Mouse (Mus musculus): ENCODE measurements around the gene Gfra1. TPM values are rescaled to one million over a fixed set of nuclear protein-coding genes. Genes with fewer than 3 reads are reported as not detected.

Gfra1 gene
- polyA plus RNA-seq, 1 experiment, result not detected

GRCm38 (mm10) chr19:58275281-58275680 lies 180.4 kb downstream of the Gfra1 start:
- no peak overlapping the region for H3K4me3 ChIP-seq (ENCODE audit: insufficient read depth, low read length)

GRCm38 (mm10) chr19:58271815-58272214 lies 183.9 kb downstream of the Gfra1 start:
- Histone ChIP-seq H3K27ac (ENCODE audit: insufficient read depth, low read depth, low read length) (no peak overlapping the region), H3K4me3 (ENCODE audit: insufficient read depth, low read length) (no peak overlapping the region), H3K4me1 (ENCODE audit: control insufficient read depth, insufficient read depth, low read length) (no peaks in the 10 kb centered on the region)
- TF ChIP-seq POLR2A (IDR thresholded peaks at IDR 0.05; ENCODE audit: borderline replicate concordance, low read depth, low read length) (no peak), CTCF (IDR thresholded peaks at IDR 0.05; ENCODE audit: low read depth, low read length) (no peak)

More at GRCm38 (mm10) chr19:58275281-58275680, 180.4 kb downstream of the Gfra1 start:
- H3K27ac ChIP-seq (ENCODE audit: insufficient read depth, low read depth, low read length), result no peak overlapping the region
- no peaks in the 10 kb centered on the region for H3K4me1 ChIP-seq (ENCODE audit: control insufficient read depth, insufficient read depth, low read length)
- TF ChIP-seq CTCF (IDR thresholded peaks at IDR 0.05; ENCODE audit: low read depth, low read length) (no peak), POLR2A (IDR thresholded peaks at IDR 0.05; ENCODE audit: borderline replicate concordance, low read depth, low read length) (no peak)

GRCm38 (mm10) chr19:58270778-58271177 lies 184.9 kb downstream of the Gfra1 start:
- TF ChIP-seq POLR2A (IDR thresholded peaks at IDR 0.05; ENCODE audit: borderline replicate concordance, low read depth, low read length), result no peak
- TF ChIP-seq CTCF (IDR thresholded peaks at IDR 0.05; ENCODE audit: low read depth, low read length), result no peak
- Histone ChIP-seq H3K4me1 (ENCODE audit: control insufficient read depth, insufficient read depth, low read length) (no peaks in the 10 kb centered on the region), H3K4me3 (ENCODE audit: insufficient read depth, low read length) (no peak overlapping the region), H3K27ac (ENCODE audit: insufficient read depth, low read depth, low read length) (no peak overlapping the region)

GRCm38 (mm10) chr19:58268476-58268875 lies 187.2 kb downstream of the Gfra1 start:
- H3K27ac ChIP-seq (ENCODE audit: insufficient read depth, low read depth, low read length), result no peak overlapping the region
- H3K4me3 ChIP-seq (ENCODE audit: insufficient read depth, low read length), result no peak overlapping the region
- no peaks in the 10 kb centered on the region for H3K4me1 ChIP-seq (ENCODE audit: control insufficient read depth, insufficient read depth, low read length)
- TF ChIP-seq POLR2A (IDR thresholded peaks at IDR 0.05; ENCODE audit: borderline replicate concordance, low read depth, low read length) (no peak), CTCF (IDR thresholded peaks at IDR 0.05; ENCODE audit: low read depth, low read length) (no peak)

GRCm38 (mm10) chr19:58266600-58266999 lies 189.1 kb downstream of the Gfra1 start:
- TF ChIP-seq CTCF (IDR thresholded peaks at IDR 0.05; ENCODE audit: low read depth, low read length), result no peak
- H3K4me1 ChIP-seq (ENCODE audit: control insufficient read depth, insufficient read depth, low read length), result no peaks in the 10 kb centered on the region
- H3K4me3 ChIP-seq (ENCODE audit: insufficient read depth, low read length), result no peak overlapping the region
- H3K27ac ChIP-seq (ENCODE audit: insufficient read depth, low read depth, low read length), result no peak overlapping the region

- no peak for TF ChIP-seq CTCF (IDR thresholded peaks at IDR 0.05; ENCODE audit: low read depth, low read length)
- no peak for TF ChIP-seq POLR2A (IDR thresholded peaks at IDR 0.05; ENCODE audit: borderline replicate concordance, low read depth, low read length)
- H3K27ac ChIP-seq (ENCODE audit: insufficient read depth, low read depth, low read length), result no peak overlapping the region
- H3K4me1 ChIP-seq (ENCODE audit: control insufficient read depth, insufficient read depth, low read length), result 0 out of 2 replicates have a peak, but pooled peaks cover 4% of the 10 kb centered on the region
- no peak overlapping the region for H3K4me3 ChIP-seq (ENCODE audit: insufficient read depth, low read length)
These were observed 194.8 kb downstream of the Gfra1 start for GRCm38 (mm10) chr19:58260934-58261333.

- TF ChIP-seq POLR2A (IDR thresholded peaks at IDR 0.05; ENCODE audit: borderline replicate concordance, low read depth, low read length) (no peak), CTCF (IDR thresholded peaks at IDR 0.05; ENCODE audit: low read depth, low read length) (no peak)
- no peak overlapping the region for H3K4me3 ChIP-seq (ENCODE audit: insufficient read depth, low read length)
- H3K27ac ChIP-seq (ENCODE audit: insufficient read depth, low read depth, low read length), result no peak overlapping the region
- H3K4me1 ChIP-seq (ENCODE audit: control insufficient read depth, insufficient read depth, low read length), result 0 out of 2 replicates have a peak, but pooled peaks cover 4% of the 10 kb centered on the region
These were observed 196.5 kb downstream of the Gfra1 start for GRCm38 (mm10) chr19:58259250-58259649.

GRCm38 (mm10) chr19:58256485-58256884 lies 199.2 kb downstream of the Gfra1 start:
- Histone ChIP-seq H3K27ac (ENCODE audit: insufficient read depth, low read depth, low read length) (no peak overlapping the region), H3K4me3 (ENCODE audit: insufficient read depth, low read length) (no peak overlapping the region), H3K4me1 (ENCODE audit: control insufficient read depth, insufficient read depth, low read length) (0 out of 2 replicates have a peak, but pooled peaks cover 4% of the 10 kb centered on the region)
- TF ChIP-seq CTCF (IDR thresholded peaks at IDR 0.05; ENCODE audit: low read depth, low read length) (no peak), POLR2A (IDR thresholded peaks at IDR 0.05; ENCODE audit: borderline replicate concordance, low read depth, low read length) (no peak)

GRCm38 (mm10) chr19:58255394-58255793 lies 200.3 kb downstream of the Gfra1 start:
- TF ChIP-seq POLR2A (IDR thresholded peaks at IDR 0.05; ENCODE audit: borderline replicate concordance, low read depth, low read length) (no peak), CTCF (IDR thresholded peaks at IDR 0.05; ENCODE audit: low read depth, low read length) (no peak)
- Histone ChIP-seq H3K27ac (ENCODE audit: insufficient read depth, low read depth, low read length) (no peak overlapping the region), H3K4me1 (ENCODE audit: control insufficient read depth, insufficient read depth, low read length) (0 out of 2 replicates have a peak, but pooled peaks cover 4% of the 10 kb centered on the region), H3K4me3 (ENCODE audit: insufficient read depth, low read length) (no peak overlapping the region)

GRCm38 (mm10) chr19:58254172-58254571 lies 201.5 kb downstream of the Gfra1 start:
- H3K4me1 ChIP-seq (ENCODE audit: control insufficient read depth, insufficient read depth, low read length), result 0 out of 2 replicates have a peak, but pooled peaks cover 2% of the 10 kb centered on the region
- H3K4me3 ChIP-seq (ENCODE audit: insufficient read depth, low read length), result no peak overlapping the region
- no peak overlapping the region for H3K27ac ChIP-seq (ENCODE audit: insufficient read depth, low read depth, low read length)
- no peak for TF ChIP-seq CTCF (IDR thresholded peaks at IDR 0.05; ENCODE audit: low read depth, low read length)
- no peak for TF ChIP-seq POLR2A (IDR thresholded peaks at IDR 0.05; ENCODE audit: borderline replicate concordance, low read depth, low read length)

GRCm38 (mm10) chr19:58251698-58252097 lies 204.0 kb downstream of the Gfra1 start:
- no peaks in the 10 kb centered on the region for H3K4me1 ChIP-seq (ENCODE audit: control insufficient read depth, insufficient read depth, low read length)
- H3K27ac ChIP-seq (ENCODE audit: insufficient read depth, low read depth, low read length), result no peak overlapping the region
- TF ChIP-seq CTCF (IDR thresholded peaks at IDR 0.05; ENCODE audit: low read depth, low read length) (no peak), POLR2A (IDR thresholded peaks at IDR 0.05; ENCODE audit: borderline replicate concordance, low read depth, low read length) (no peak)
- no peak overlapping the region for H3K4me3 ChIP-seq (ENCODE audit: insufficient read depth, low read length)

Data from bone marrow macrophage, adult 2 months (primary cell).